21 mouse cellular contexts compared by ENCODE assay signal in the genomic region with DNA sequence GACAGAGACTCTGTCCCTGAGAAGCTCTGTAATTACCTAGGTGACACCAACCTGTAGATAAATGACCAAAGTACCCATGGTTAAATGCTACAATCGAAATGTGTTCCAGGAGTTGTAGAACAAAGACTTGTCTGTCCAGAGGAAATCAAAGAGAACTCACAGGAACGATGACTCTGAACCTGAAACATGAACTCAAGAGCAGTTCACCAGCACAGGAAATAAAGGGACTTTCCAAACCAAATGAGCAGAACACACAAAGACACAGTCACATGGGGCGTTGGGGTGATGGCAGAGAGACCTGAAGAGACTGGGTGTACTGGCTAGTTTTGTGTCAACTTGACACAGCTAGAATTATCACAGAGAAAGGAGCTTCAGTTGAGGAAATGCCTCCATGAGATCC.
"Had no signal": no experiment of that assay in that cellular context is flagged by ENCODE, and none has a peak within 500 bp of the region (broad histone marks: within the 10 kb centered on the region; RNA-seq: fewer than 3 reads in every experiment).

No protein-coding gene starts in this region.

- ATAC-seq: lung, postnatal 0 days; midbrain, embryonic 13.5 days; midbrain, embryonic 15.5 days had no signal

- H3K9ac ChIP-seq: liver, embryonic 14.5 days; lung, embryonic 15.5 days; midbrain, embryonic 13.5 days; midbrain, embryonic 15.5 days; neural tube, embryonic 13.5 days; neural tube, embryonic 15.5 days had no signal

- H3K4me1 ChIP-seq: lung, embryonic 15.5 days; megakaryocyte, embryonic 14.5 days; midbrain, embryonic 13.5 days; midbrain, embryonic 15.5 days; neural tube, embryonic 13.5 days; neural tube, embryonic 15.5 days had no signal

- H3K4me2 ChIP-seq: lung, embryonic 15.5 days; midbrain, embryonic 11.5 days; midbrain, embryonic 13.5 days; midbrain, embryonic 15.5 days; neural tube, embryonic 13.5 days; neural tube, embryonic 15.5 days had no signal

- H3K9me3 ChIP-seq: lung, embryonic 15.5 days; midbrain, embryonic 13.5 days; midbrain, embryonic 15.5 days; neural tube, embryonic 13.5 days; neural tube, embryonic 15.5 days had no signal

- H3K27me3 ChIP-seq: lung, embryonic 15.5 days; megakaryocyte, embryonic 14.5 days; midbrain, embryonic 13.5 days; midbrain, embryonic 15.5 days; neural tube, embryonic 13.5 days; neural tube, embryonic 15.5 days had no signal

- H3K27ac ChIP-seq: liver, embryonic 14.5 days; lung, embryonic 15.5 days; macrophage; midbrain, embryonic 13.5 days; midbrain, embryonic 15.5 days; neural tube, embryonic 13.5 days; neural tube, embryonic 15.5 days had no signal

- H3K4me3 ChIP-seq: lung, embryonic 15.5 days; megakaryocyte, embryonic 14.5 days; midbrain, embryonic 13.5 days; midbrain, embryonic 15.5 days; myocyte; neural tube, embryonic 13.5 days; neural tube, embryonic 15.5 days had no signal

- H3K36me3 ChIP-seq: lung, embryonic 15.5 days; midbrain, embryonic 13.5 days; midbrain, embryonic 15.5 days; neural tube, embryonic 13.5 days; neural tube, embryonic 15.5 days had no signal

- DNase-seq: lung, adult 2 months; lung, postnatal 14 days; lung, postnatal 36 days; retina, postnatal 1 day; right cerebral cortex, adult 18-20 months; right cerebral cortex, postnatal 25 days; right cerebral cortex, postnatal 4 days; thymus, adult 18-20 months; thymus, postnatal 14 days; thymus, postnatal 36 days had no signal
